Mouse (Mus musculus) T-helper 1 cell (primary cell): ENCODE data around the gene Cyp2d9.
"Not testable (repeated sequence)": the region's sequence is repeated elsewhere in the genome, so short reads cannot be mapped to it uniquely, and the experiment has no call there.

ENCODE experiments used
- in situ Hi-C: fragments of 300-600 bp; cut with MboI, MseI; formaldehyde crosslinking; loops from one replicate; pipeline ENCODE4 v1.15.1; 2025; ENCODE audit warnings: high pct_unique_total_duplicates

Cyp2d9 gene

DNA sequence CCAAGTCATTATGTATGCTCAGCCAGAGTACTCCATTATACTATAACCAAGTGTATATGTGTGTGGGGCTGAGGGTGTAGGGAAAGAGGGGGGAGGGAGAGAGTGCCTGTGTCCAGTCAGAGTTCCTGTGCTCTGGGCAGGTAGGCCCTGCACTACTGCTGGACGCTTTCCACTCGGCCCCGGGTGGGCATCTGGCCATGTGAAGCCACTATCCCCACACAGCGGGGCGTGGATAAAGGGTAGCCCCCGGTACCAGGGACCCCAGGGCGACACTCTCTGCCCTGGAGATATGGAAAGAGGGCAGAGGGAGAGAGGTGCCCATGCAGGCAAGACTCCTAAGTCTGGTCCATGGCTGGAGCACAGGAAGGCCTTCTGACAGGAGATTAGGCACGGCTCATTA, 12.0 kb downstream of the Cyp2d9 start:
- in situ Hi-C loops, result no loop called here

- in situ Hi-C loops, result loop anchor here (5.0 kb wide), 1 partner anchor 58 kb away; the partner anchor contains the start of gene Cyp2d11
Measured at GRCm38 (mm10) chr15:82450045-82450444, 16.8 kb downstream of the Cyp2d9 start.

GRCm38 (mm10) chr15:82452133-82452532, 18.9 kb downstream of the Cyp2d9 start:
- in situ Hi-C loops, result loop anchor here (5.0 kb wide), 1 partner anchor 60 kb away; the partner anchor contains the start of gene Cyp2d11

GRCm38 (mm10) chr15:82453501-82453900, 20.3 kb downstream of the Cyp2d9 start:
- in situ Hi-C loops, result loop anchor here (5.0 kb wide), 1 partner anchor 61 kb away; the partner anchor contains the start of gene Cyp2d11

DNA sequence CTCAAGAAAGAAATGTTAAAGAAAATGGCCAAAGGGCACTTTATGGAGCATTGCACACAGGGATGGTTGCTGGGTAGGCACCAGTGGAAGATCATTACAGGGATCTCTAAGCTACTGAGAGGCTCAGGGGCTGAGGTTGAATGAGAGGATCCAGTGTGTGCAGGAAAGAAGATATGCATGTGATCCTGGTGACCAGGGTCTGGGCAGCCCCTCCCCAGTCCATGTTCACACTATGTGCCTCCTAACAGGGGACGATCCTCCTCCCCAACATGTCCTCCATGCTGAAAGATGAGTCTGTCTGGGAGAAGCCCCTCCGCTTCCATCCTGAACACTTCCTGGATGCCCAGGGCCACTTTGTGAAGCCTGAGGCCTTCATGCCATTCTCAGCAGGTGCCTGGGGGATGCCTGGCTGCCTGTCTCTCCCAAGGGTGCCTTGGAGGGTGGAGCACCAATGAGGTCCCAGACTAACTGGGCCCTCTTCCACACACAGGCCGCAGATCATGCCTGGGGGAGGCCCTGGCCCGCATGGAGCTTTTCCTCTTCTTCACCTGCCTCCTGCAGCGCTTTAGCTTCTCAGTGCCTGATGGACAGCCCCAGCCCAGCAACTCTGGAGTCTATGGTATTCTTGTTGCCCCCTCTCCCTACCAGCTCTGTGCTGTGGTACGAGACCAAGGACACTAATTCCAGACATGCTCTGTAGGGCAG, 23.0 kb downstream of the Cyp2d9 start:
- in situ Hi-C loops, result loop anchor here (5.0 kb wide), 1 partner anchor 156 kb away; no protein-coding TSS in a partner anchor

- in situ Hi-C loops, result loop anchor here (5.0 kb wide), 1 partner anchor 155 kb away; no protein-coding TSS in a partner anchor
Measured at GRCm38 (mm10) chr15:82457064-82458021, 24.1 kb downstream of the Cyp2d9 start.

GRCm38 (mm10) chr15:82459266-82459665, 26.0 kb downstream of the Cyp2d9 start:
- in situ Hi-C loops, result loop anchor here (5.0 kb wide), 1 partner anchor 153 kb away; no protein-coding TSS in a partner anchor

- in situ Hi-C loops, result no loop called here
Measured at GRCm38 (mm10) chr15:82464701-82465100, 31.5 kb downstream of the Cyp2d9 start.

- in situ Hi-C loops, result not testable (repeated sequence)
Measured at GRCm38 (mm10) chr15:82494273-82494672, 61.0 kb downstream of the Cyp2d9 start.
